Mouse (Mus musculus): ENCODE results near the gene Gpr180.
A peak's percentile ranks its signal among the peaks of the same experiment; 100 is the strongest.
"Not testable (repeated sequence)": the region's sequence is repeated elsewhere in the genome, so short reads cannot be mapped to it uniquely, and the experiment has no call there.

Gene Gpr180

GRCm38 (mm10) chr14:118152294-118152651, 15.3 kb downstream of the Gpr180 start:
- no peak for DNase-seq

- not testable (repeated sequence) for DNase-seq
These were observed 19.1 kb downstream of the Gpr180 start for GRCm38 (mm10) chr14:118156056-118156455.

- DNase-seq, result no peak
These were observed 19.8 kb downstream of the Gpr180 start for GRCm38 (mm10) chr14:118156740-118157139.

- DNase-seq, result peak; percentile 65
These were observed 20.2 kb downstream of the Gpr180 start for GRCm38 (mm10) chr14:118157146-118157545.

GRCm38 (mm10) chr14:118161751-118162150, 24.8 kb downstream of the Gpr180 start:
- no peak for DNase-seq

- DNase-seq, result no peak
These were observed 25.7 kb downstream of the Gpr180 start for GRCm38 (mm10) chr14:118162640-118163039.

- no peak for DNase-seq
These were observed 31.8 kb downstream of the Gpr180 start for GRCm38 (mm10) chr14:118168776-118169175.

- DNase-seq, result no peak
These were observed 36.7 kb downstream of the Gpr180 start for GRCm38 (mm10) chr14:118173590-118174203.

GRCm38 (mm10) chr14:118175071-118175693, 38.2 kb downstream of the Gpr180 start:
- no peak for DNase-seq

- DNase-seq, result no peak
These were observed 38.7 kb downstream of the Gpr180 start for GRCm38 (mm10) chr14:118175694-118176085.

- no peak for DNase-seq
These were observed 42.3 kb downstream of the Gpr180 start for GRCm38 (mm10) chr14:118179251-118179650.

- no peak for DNase-seq
These were observed 42.7 kb downstream of the Gpr180 start for GRCm38 (mm10) chr14:118179701-118180100.

GRCm38 (mm10) chr14:118180117-118180557, 43.2 kb downstream of the Gpr180 start:
- peak; percentile 74 for DNase-seq

GRCm38 (mm10) chr14:118180711-118181177, 43.8 kb downstream of the Gpr180 start:
- DNase-seq, result peak; percentile 64

- peak; percentile 23 for DNase-seq
These were observed 54.5 kb downstream of the Gpr180 start for GRCm38 (mm10) chr14:118191442-118191841.

GRCm38 (mm10) chr14:118193001-118193628, 56.2 kb downstream of the Gpr180 start:
- DNase-seq, result no peak

GRCm38 (mm10) chr14:118193663-118194062, 56.7 kb downstream of the Gpr180 start:
- no peak for DNase-seq

- DNase-seq, result no peak
These were observed 57.4 kb downstream of the Gpr180 start for GRCm38 (mm10) chr14:118194219-118194914.

- DNase-seq, result no peak
These were observed 60.1 kb downstream of the Gpr180 start for GRCm38 (mm10) chr14:118197063-118197462.

- DNase-seq, result no peak
These were observed 63.8 kb downstream of the Gpr180 start for GRCm38 (mm10) chr14:118200731-118201130.

- no peak for DNase-seq
These were observed 65.0 kb downstream of the Gpr180 start for GRCm38 (mm10) chr14:118202006-118202405.

GRCm38 (mm10) chr14:118203031-118203430, 66.1 kb downstream of the Gpr180 start:
- DNase-seq, result no peak

- no peak for DNase-seq
These were observed 70.4 kb downstream of the Gpr180 start for GRCm38 (mm10) chr14:118207347-118207746.
